22 mouse cellular contexts compared by ENCODE assay signal in genomic region chr5:22889481-22889880, GRCm38 (mm10).
"Had no signal": no experiment of that assay in that cellular context is flagged by ENCODE, and none has a peak within 500 bp of the region (broad histone marks: within the 10 kb centered on the region; RNA-seq: fewer than 3 reads in every experiment).

No protein-coding gene starts in this region.

- H3K36me3 ChIP-seq: limb, embryonic 10.5 days; limb, embryonic 13.5 days; liver, embryonic 12.5 days; liver, embryonic 15.5 days; midbrain, embryonic 15.5 days; neural tube, embryonic 12.5 days; neural tube, embryonic 15.5 days had no signal

- H3K4me3 ChIP-seq: left cerebral cortex, adult 2 months; limb, embryonic 10.5 days; limb, embryonic 13.5 days; liver, embryonic 12.5 days; liver, embryonic 15.5 days; midbrain, embryonic 15.5 days; neural tube, embryonic 12.5 days; neural tube, embryonic 15.5 days had no signal

- H3K4me2 ChIP-seq: limb, embryonic 13.5 days; liver, embryonic 12.5 days; liver, embryonic 15.5 days; midbrain, embryonic 11.5 days; midbrain, embryonic 15.5 days; neural tube, embryonic 12.5 days; neural tube, embryonic 15.5 days had no signal

- H3K9me3 ChIP-seq: limb, embryonic 10.5 days; limb, embryonic 13.5 days; liver, embryonic 12.5 days; liver, embryonic 15.5 days; midbrain, embryonic 15.5 days; neural tube, embryonic 12.5 days; neural tube, embryonic 15.5 days had no signal

- H3K27me3 ChIP-seq: limb, embryonic 13.5 days; liver, embryonic 12.5 days; liver, embryonic 15.5 days; midbrain, embryonic 15.5 days; neural tube, embryonic 12.5 days; neural tube, embryonic 15.5 days had no signal

- H3K27ac ChIP-seq: left cerebral cortex, adult 2 months; limb, embryonic 10.5 days; limb, embryonic 13.5 days; liver, embryonic 12.5 days; liver, embryonic 15.5 days; midbrain, embryonic 15.5 days; neural tube, embryonic 12.5 days; neural tube, embryonic 15.5 days; stomach, postnatal 0 days had no signal

- H3K4me1 ChIP-seq: limb, embryonic 10.5 days; limb, embryonic 13.5 days; liver, embryonic 12.5 days; liver, embryonic 15.5 days; midbrain, embryonic 15.5 days; neural tube, embryonic 12.5 days; neural tube, embryonic 15.5 days had no signal

- DNase-seq: kidney, adult 18-20 months; kidney, adult 9 months; kidney, postnatal 14 days; kidney, postnatal 4 days; layer of hippocampus, postnatal 36 days; liver; lung, postnatal 14 days; right cerebral cortex, adult 18-20 months; right cerebral cortex, postnatal 14 days; right cerebral cortex, postnatal 4 days; thymus, adult 2 months; thymus, postnatal 25 days had no signal

- ATAC-seq: liver, embryonic 12.5 days; midbrain, embryonic 15.5 days had no signal

- H3K9ac ChIP-seq: limb, embryonic 13.5 days; liver, embryonic 12.5 days; liver, embryonic 15.5 days; midbrain, embryonic 15.5 days; neural tube, embryonic 12.5 days; neural tube, embryonic 15.5 days had no signal
